Mouse (Mus musculus): ENCODE measurements around the gene Cdc42ep5.

The Cdc42ep5 gene

GRCm38 (mm10) chr7:4125306-4125705 is 39.4 kb downstream of the Cdc42ep5 start:
- in situ Hi-C loops (cut with MboI) = loop anchor here (10.0 kb wide), 3 partner anchors 101 to 399 kb away; partner anchors contain the start of gene Tnni3

GRCm38 (mm10) chr7:4124856-4125255 is 39.8 kb downstream of the Cdc42ep5 start:
- in situ Hi-C loops (cut with MboI) = loop anchor here (10.0 kb wide), 3 partner anchors 100 to 400 kb away; partner anchors contain the start of gene Tnni3

- in situ Hi-C loops (cut with MboI) = loop anchor here (10.0 kb wide), 3 partner anchors 100 to 400 kb away; partner anchors contain the start of gene Tnni3
Observed at GRCm38 (mm10) chr7:4124315-4124759, 40.3 kb downstream of the Cdc42ep5 start.

GRCm38 (mm10) chr7:4123732-4124131 is 40.9 kb downstream of the Cdc42ep5 start:
- in situ Hi-C loops (cut with MboI) = loop anchor here (10.0 kb wide), 3 partner anchors 99 to 401 kb away; partner anchors contain the start of gene Tnni3

GRCm38 (mm10) chr7:4122783-4123182 is 41.9 kb downstream of the Cdc42ep5 start:
- in situ Hi-C loops (cut with MboI) = loop anchor here (10.0 kb wide), 3 partner anchors 98 to 402 kb away; partner anchors contain the start of gene Tnni3

GRCm38 (mm10) chr7:4122076-4122768 is 42.4 kb downstream of the Cdc42ep5 start:
- in situ Hi-C loops (cut with MboI) = loop anchor here (10.0 kb wide), 3 partner anchors 97 to 403 kb away; partner anchors contain the start of gene Tnni3

GRCm38 (mm10) chr7:4119976-4120921 is 44.4 kb downstream of the Cdc42ep5 start:
- in situ Hi-C loops (cut with MboI) = loop anchor here (10.0 kb wide), 3 partner anchors 95 to 405 kb away; partner anchors contain the start of gene Tnni3

GRCm38 (mm10) chr7:4119344-4119902 is 45.2 kb downstream of the Cdc42ep5 start, which contains the start of gene Ttyh1:
Gene Ttyh1, plus strand, starts transcription at chr7:4119408.
- in situ Hi-C loops (cut with MboI) = no loop called here

GRCm38 (mm10) chr7:4117050-4117814 is 47.4 kb downstream of the Cdc42ep5 start:
- in situ Hi-C loops (cut with MboI) = no loop called here

- in situ Hi-C loops (cut with MboI) = no loop called here
Observed at GRCm38 (mm10) chr7:4111766-4112165, 52.9 kb downstream of the Cdc42ep5 start.

GRCm38 (mm10) chr7:4103411-4103810 is 61.2 kb downstream of the Cdc42ep5 start:
- in situ Hi-C loops (cut with MboI) = no loop called here
